ENCODE assay signal across 18 mouse cellular contexts in the genomic region with DNA sequence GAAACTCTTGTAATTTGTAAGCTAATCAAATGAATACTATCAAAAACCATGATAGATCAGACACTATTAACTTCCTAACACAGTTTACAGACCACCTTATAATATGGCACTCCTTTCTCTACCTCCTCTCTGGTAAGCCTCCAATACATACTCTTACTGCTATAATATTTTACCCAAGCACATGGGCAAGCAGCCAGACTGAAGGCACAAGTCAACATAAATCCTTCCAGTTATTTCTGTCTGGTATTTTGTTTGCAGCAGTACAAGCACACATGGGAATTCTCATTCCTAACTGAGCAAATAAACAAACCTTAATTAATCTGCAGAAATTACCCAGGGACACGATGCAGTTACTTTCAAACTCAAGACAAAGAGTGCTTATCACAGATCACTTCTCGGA.
"Had no signal": no experiment of that assay in that cellular context is flagged by ENCODE, and none has a peak within 500 bp of the region (broad histone marks: within the 10 kb centered on the region; RNA-seq: fewer than 3 reads in every experiment).

No protein-coding gene starts in this region.

- H3K27ac ChIP-seq: liver, embryonic 13.5 days; lung, embryonic 15.5 days; midbrain, embryonic 10.5 days; midbrain, embryonic 13.5 days; neural tube, embryonic 13.5 days; stomach, embryonic 15.5 days had no signal

- H3K4me2 ChIP-seq: liver, embryonic 13.5 days; lung, embryonic 15.5 days; midbrain, embryonic 13.5 days; neural tube, embryonic 13.5 days; stomach, embryonic 15.5 days had no signal

- H3K27me3 ChIP-seq: liver, embryonic 13.5 days; lung, embryonic 15.5 days; megakaryocyte, embryonic 14.5 days; midbrain, embryonic 13.5 days; neural tube, embryonic 13.5 days; stomach, embryonic 15.5 days had no signal

- H3K9ac ChIP-seq: liver, embryonic 13.5 days; lung, embryonic 15.5 days; midbrain, embryonic 13.5 days; neural tube, embryonic 13.5 days; stomach, embryonic 15.5 days had no signal

- H3K4me3 ChIP-seq: left cerebral cortex, adult 2 months; liver, embryonic 13.5 days; lung, embryonic 15.5 days; megakaryocyte, embryonic 14.5 days; midbrain, embryonic 10.5 days; midbrain, embryonic 13.5 days; myocyte; neural tube, embryonic 13.5 days; stomach, embryonic 15.5 days had no signal

- ATAC-seq: intestine, postnatal 0 days; midbrain, embryonic 13.5 days; midbrain, embryonic 16.5 days had no signal

- H3K9me3 ChIP-seq: liver, embryonic 13.5 days; lung, embryonic 15.5 days; megakaryocyte, embryonic 14.5 days; midbrain, embryonic 10.5 days; midbrain, embryonic 13.5 days; neural tube, embryonic 13.5 days; stomach, embryonic 15.5 days had no signal

- H3K36me3 ChIP-seq: liver, embryonic 13.5 days; lung, embryonic 15.5 days; midbrain, embryonic 10.5 days; midbrain, embryonic 13.5 days; neural tube, embryonic 13.5 days; stomach, embryonic 15.5 days had no signal

- DNase-seq: layer of hippocampus, postnatal 36 days; liver, embryonic 13.5 days; lung, postnatal 10 days; lung, postnatal 36 days; retina, postnatal 1 day; right cerebral cortex, postnatal 25 days; spleen, adult 18-20 months; thymus, postnatal 25 days had no signal

- H3K4me1 ChIP-seq: liver, embryonic 13.5 days; lung, embryonic 15.5 days; midbrain, embryonic 10.5 days; midbrain, embryonic 13.5 days; neural tube, embryonic 13.5 days; stomach, embryonic 15.5 days had no signal
